Mouse (Mus musculus): ENCODE data around the gene Adarb2. TPM values are rescaled to one million over a fixed set of nuclear protein-coding genes. Genes with fewer than 3 reads are reported as not detected.

Gene Adarb2
- polyA plus RNA-seq, 1 experiment from 2014 or later = 0.10 TPM

GRCm38 (mm10) chr13:8737139-8737865 lies 534.6 kb downstream of the Adarb2 start:
- Histone ChIP-seq H3K9me3 (replicated peaks) (no peaks in the 10 kb centered on the region), H3K4me2 (no peak overlapping the region), H3K4me1 (replicated peaks) (no peaks in the 10 kb centered on the region), H3K9ac (no peak overlapping the region), H3K36me3 (no peaks in the 10 kb centered on the region), H3K27me3 (no peaks in the 10 kb centered on the region), H3K4me3 (no peak overlapping the region), H3K27ac (no peak overlapping the region)
- WGBS = 54% methylated on average over 5 of the region's 5 CpGs
- ATAC-seq (replicated peaks; ENCODE audit: insufficient number of reproducible peaks, insufficient read depth, low FRiP score, low read depth) = no peak

- H3K9ac ChIP-seq = no peak overlapping the region
- no peak overlapping the region for H3K4me2 ChIP-seq
- no peak overlapping the region for H3K27ac ChIP-seq
- H3K36me3 ChIP-seq = no peaks in the 10 kb centered on the region
- WGBS = 87% methylated on average over 5 of the region's 5 CpGs
- H3K9me3 ChIP-seq (replicated peaks) = no peaks in the 10 kb centered on the region
- H3K4me3 ChIP-seq = no peak overlapping the region
- H3K4me1 ChIP-seq (replicated peaks) = no peaks in the 10 kb centered on the region
- H3K27me3 ChIP-seq = no peaks in the 10 kb centered on the region
- ATAC-seq (replicated peaks; ENCODE audit: insufficient number of reproducible peaks, insufficient read depth, low FRiP score, low read depth) = no peak
These were observed 540.1 kb downstream of the Adarb2 start for GRCm38 (mm10) chr13:8742792-8743191.

GRCm38 (mm10) chr13:8744565-8744964 lies 541.9 kb downstream of the Adarb2 start:
- no peaks in the 10 kb centered on the region for H3K9me3 ChIP-seq (replicated peaks)
- no peaks in the 10 kb centered on the region for H3K4me1 ChIP-seq (replicated peaks)
- H3K36me3 ChIP-seq = no peaks in the 10 kb centered on the region
- H3K4me3 ChIP-seq = no peak overlapping the region
- no peak overlapping the region for H3K27ac ChIP-seq
- H3K4me2 ChIP-seq = no peak overlapping the region
- WGBS = 57% methylated on average over 3 of the region's 3 CpGs
- H3K9ac ChIP-seq = no peak overlapping the region
- ATAC-seq (replicated peaks; ENCODE audit: insufficient number of reproducible peaks, insufficient read depth, low FRiP score, low read depth) = no peak
- H3K27me3 ChIP-seq = no peaks in the 10 kb centered on the region

DNA sequence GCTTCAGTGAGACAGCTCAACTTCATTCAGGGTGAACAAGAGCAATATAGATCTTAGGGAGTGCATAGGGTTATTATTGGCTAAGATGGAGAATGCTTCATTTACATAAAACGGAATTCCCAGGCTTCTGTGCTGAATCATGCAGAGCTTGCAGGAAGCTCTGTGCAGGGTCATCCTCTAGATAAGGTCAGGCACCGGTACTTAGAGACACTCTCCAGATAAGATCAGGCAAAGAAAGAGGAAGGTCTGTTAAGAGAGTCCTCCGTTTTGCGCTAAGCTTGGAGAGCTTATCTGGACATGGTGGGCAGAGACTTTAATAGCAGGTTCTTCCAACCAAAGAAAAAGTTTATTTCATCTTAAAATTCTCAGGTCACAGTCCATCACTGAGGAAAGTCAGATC lies 542.9 kb downstream of the Adarb2 start:
- H3K27me3 ChIP-seq = no peaks in the 10 kb centered on the region
- H3K4me1 ChIP-seq (replicated peaks) = no peaks in the 10 kb centered on the region
- no peaks in the 10 kb centered on the region for H3K9me3 ChIP-seq (replicated peaks)
- no peak overlapping the region for H3K9ac ChIP-seq
- H3K27ac ChIP-seq = no peak overlapping the region
- ATAC-seq (replicated peaks; ENCODE audit: insufficient number of reproducible peaks, insufficient read depth, low FRiP score, low read depth) = no peak
- H3K4me3 ChIP-seq = no peak overlapping the region
- H3K36me3 ChIP-seq = no peaks in the 10 kb centered on the region
- H3K4me2 ChIP-seq = no peak overlapping the region
- WGBS = 23% methylated on average over 4 of the region's 4 CpGs

DNA sequence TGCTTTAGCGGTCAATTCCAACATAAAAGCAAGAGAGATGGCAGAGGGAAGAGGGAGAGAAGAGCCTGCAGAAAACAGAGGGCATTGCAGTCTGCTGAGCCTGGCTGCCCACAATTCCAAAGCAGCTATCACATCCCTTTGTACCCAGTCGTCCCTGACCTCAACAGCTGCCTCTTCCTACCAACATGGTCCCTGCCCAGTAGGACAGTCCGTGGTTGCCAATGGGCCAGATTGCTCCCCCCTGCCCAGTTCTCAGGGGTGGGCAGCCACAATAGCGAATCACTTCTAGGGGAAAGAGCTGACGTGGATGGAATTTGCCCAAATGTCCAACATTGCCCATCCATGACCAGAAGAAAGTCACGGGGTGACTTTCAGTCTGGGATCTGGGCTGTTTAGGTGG lies 546.8 kb downstream of the Adarb2 start:
- 85% methylated on average over 6 of the region's 6 CpGs for WGBS
- Histone ChIP-seq H3K36me3 (no peaks in the 10 kb centered on the region), H3K27ac (no peak overlapping the region), H3K9me3 (replicated peaks) (no peaks in the 10 kb centered on the region), H3K27me3 (no peaks in the 10 kb centered on the region), H3K4me2 (no peak overlapping the region), H3K9ac (no peak overlapping the region), H3K4me1 (replicated peaks) (no peaks in the 10 kb centered on the region), H3K4me3 (no peak overlapping the region)
- ATAC-seq (replicated peaks; ENCODE audit: insufficient number of reproducible peaks, insufficient read depth, low FRiP score, low read depth) = no peak

- H3K27ac ChIP-seq = no peak overlapping the region
- no peak overlapping the region for H3K9ac ChIP-seq
- no peaks in the 10 kb centered on the region for H3K36me3 ChIP-seq
- no peaks in the 10 kb centered on the region for H3K9me3 ChIP-seq (replicated peaks)
- no peak overlapping the region for H3K4me2 ChIP-seq
- peaks cover 5% of the 10 kb centered on the region; the same call in 1 of the 2 replicates for H3K27me3 ChIP-seq
- no peaks in the 10 kb centered on the region for H3K4me1 ChIP-seq (replicated peaks)
- 16% methylated on average over 8 of the region's 8 CpGs for WGBS
- ATAC-seq (replicated peaks; ENCODE audit: insufficient number of reproducible peaks, insufficient read depth, low FRiP score, low read depth) = no peak
- H3K4me3 ChIP-seq = no peak overlapping the region
These were observed 558.3 kb downstream of the Adarb2 start for GRCm38 (mm10) chr13:8760940-8761339.

- H3K27ac ChIP-seq = no peak overlapping the region
- no peak for ATAC-seq (replicated peaks; ENCODE audit: insufficient number of reproducible peaks, insufficient read depth, low FRiP score, low read depth)
- no peaks in the 10 kb centered on the region for H3K9me3 ChIP-seq (replicated peaks)
- H3K4me2 ChIP-seq = no peak overlapping the region
- H3K4me3 ChIP-seq = no peak overlapping the region
- H3K9ac ChIP-seq = no peak overlapping the region
- H3K4me1 ChIP-seq (replicated peaks) = no peaks in the 10 kb centered on the region
- H3K27me3 ChIP-seq = no peaks in the 10 kb centered on the region
- no peaks in the 10 kb centered on the region for H3K36me3 ChIP-seq
- 93% methylated on average over 7 of the region's 7 CpGs for WGBS
These were observed 567.1 kb downstream of the Adarb2 start for GRCm38 (mm10) chr13:8769654-8770227.

DNA sequence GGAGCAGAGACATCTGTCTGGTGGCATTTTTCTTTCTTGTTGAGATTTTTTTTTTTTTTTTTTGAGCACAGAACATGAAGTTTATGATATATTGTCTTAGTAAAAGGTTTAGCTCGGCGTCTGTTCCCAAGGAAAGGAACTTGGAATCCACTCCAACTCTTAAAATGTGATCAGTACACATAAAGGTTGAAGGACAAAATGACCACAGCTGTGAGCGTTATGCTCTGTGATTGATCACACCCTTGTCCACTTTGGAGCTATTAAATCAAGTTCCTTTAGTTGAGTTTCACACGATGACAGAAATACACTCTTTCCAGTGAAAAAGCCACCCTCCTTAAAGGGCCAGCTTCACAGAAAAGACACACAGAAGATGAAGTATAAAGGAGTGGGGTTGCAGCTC lies 568.0 kb downstream of the Adarb2 start:
- no peak overlapping the region for H3K27ac ChIP-seq

GRCm38 (mm10) chr13:8780441-8780840 lies 577.8 kb downstream of the Adarb2 start:
- Histone ChIP-seq H3K27ac (no peak overlapping the region), H3K4me3 (no peak overlapping the region), H3K4me1 (replicated peaks) (0 out of 2 replicates have a peak, but pooled peaks cover 2% of the 10 kb centered on the region), H3K4me2 (no peak overlapping the region), H3K36me3 (no peaks in the 10 kb centered on the region), H3K27me3 (peaks cover 4% of the 10 kb centered on the region; the same call in 1 of the 2 replicates), H3K9me3 (replicated peaks) (no peaks in the 10 kb centered on the region), H3K9ac (no peak overlapping the region)
- ATAC-seq (replicated peaks; ENCODE audit: insufficient number of reproducible peaks, insufficient read depth, low FRiP score, low read depth) = no peak
- WGBS = 46% methylated on average over 4 of the region's 4 CpGs

More for the DNA sequence above, 568.0 kb downstream of the Adarb2 start:
- no peak overlapping the region for H3K4me3 ChIP-seq
- no peak overlapping the region for H3K9ac ChIP-seq
- H3K4me1 ChIP-seq (replicated peaks) = no peaks in the 10 kb centered on the region
- ATAC-seq (replicated peaks; ENCODE audit: insufficient number of reproducible peaks, insufficient read depth, low FRiP score, low read depth) = no peak
- WGBS = 75% methylated on average over 4 of the region's 4 CpGs
- no peak overlapping the region for H3K4me2 ChIP-seq
- H3K9me3 ChIP-seq (replicated peaks) = no peaks in the 10 kb centered on the region
- no peaks in the 10 kb centered on the region for H3K36me3 ChIP-seq
- no peaks in the 10 kb centered on the region for H3K27me3 ChIP-seq

DNA sequence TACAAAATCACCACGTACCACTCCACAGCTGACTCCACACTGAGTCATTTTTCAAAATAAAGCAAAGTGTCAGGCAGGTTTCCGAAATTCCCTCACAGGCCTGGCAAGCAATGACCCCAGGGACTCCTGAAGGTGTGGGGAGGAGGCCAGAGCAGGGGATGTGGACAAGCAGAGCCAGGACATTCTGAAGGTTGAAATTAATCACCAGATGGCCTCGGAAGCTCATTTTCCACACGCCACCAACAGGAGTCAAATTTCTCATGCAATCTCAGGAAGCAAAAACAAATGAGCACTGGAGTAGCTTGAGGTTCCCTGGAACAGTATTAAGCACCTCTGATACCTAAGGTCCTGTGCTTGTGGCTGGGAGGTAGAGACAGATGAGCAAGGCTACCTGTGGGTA lies 580.0 kb downstream of the Adarb2 start:
- Histone ChIP-seq H3K4me2 (no peak overlapping the region), H3K36me3 (no peaks in the 10 kb centered on the region), H3K9me3 (replicated peaks) (no peaks in the 10 kb centered on the region), H3K27me3 (peaks cover 4% of the 10 kb centered on the region; the same call in 1 of the 2 replicates), H3K4me1 (replicated peaks) (0 out of 2 replicates have a peak, but pooled peaks cover 2% of the 10 kb centered on the region), H3K27ac (no peak overlapping the region), H3K4me3 (no peak overlapping the region), H3K9ac (no peak overlapping the region)
- ATAC-seq (replicated peaks; ENCODE audit: insufficient number of reproducible peaks, insufficient read depth, low FRiP score, low read depth) = no peak
- whole genome bisulfite sequencing = 49% methylated on average over 4 of the region's 4 CpGs

- WGBS = 67% methylated on average over 10 of the region's 10 CpGs
These were observed 581.1 kb downstream of the Adarb2 start for GRCm38 (mm10) chr13:8783686-8784307.

More at GRCm38 (mm10) chr13:8783686-8784307, 581.1 kb downstream of the Adarb2 start:
- Histone ChIP-seq H3K27me3 (peaks cover 4% of the 10 kb centered on the region; the same call in 1 of the 2 replicates), H3K9ac (no peak overlapping the region), H3K4me3 (no peak overlapping the region), H3K36me3 (no peaks in the 10 kb centered on the region), H3K4me2 (no peak overlapping the region), H3K27ac (no peak overlapping the region), H3K9me3 (replicated peaks) (no peaks in the 10 kb centered on the region), H3K4me1 (replicated peaks) (0 out of 2 replicates have a peak, but pooled peaks cover 2% of the 10 kb centered on the region)
- ATAC-seq (replicated peaks; ENCODE audit: insufficient number of reproducible peaks, insufficient read depth, low FRiP score, low read depth) = no peak
